Mouse (Mus musculus): ENCODE results near the gene Chrm3. TPM values are rescaled to one million over a fixed set of nuclear protein-coding genes. Genes with fewer than 3 reads are reported as not detected.

The Chrm3 gene
- total and polyA plus RNA-seq, 3 experiments = 0.47 to 1.2 (median 0.89) TPM

DNA sequence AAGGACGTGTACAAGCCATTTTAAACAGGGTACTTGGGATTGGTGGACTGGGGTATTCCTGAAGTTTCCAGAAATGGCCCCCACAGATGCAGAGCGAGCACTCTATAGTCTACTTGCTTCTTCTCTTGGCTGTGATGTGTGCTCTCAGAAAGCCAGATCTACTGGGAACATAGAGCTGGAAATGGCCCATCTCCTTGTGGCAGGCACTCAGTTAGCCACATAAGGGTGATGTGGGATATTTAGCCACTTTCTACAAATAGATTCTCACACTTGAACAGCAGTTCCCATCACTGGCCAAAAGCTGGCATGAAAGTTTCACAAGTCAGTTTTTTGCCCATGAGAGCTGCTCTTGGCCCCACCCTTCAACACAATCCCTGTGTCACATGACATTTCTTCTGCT lies 65.5 kb downstream of the Chrm3 start:
- DNase-seq = no peak
- TF ChIP-seq EP300 (IDR thresholded peaks at IDR 0.05; ENCODE audit: insufficient read depth, low read depth, low read length) = no peak
- TF ChIP-seq CTCF (IDR thresholded peaks at IDR 0.05) = no peak
- TF ChIP-seq POLR2A (IDR thresholded peaks at IDR 0.05; ENCODE audit: insufficient read depth, low read depth, low read length) = no peak
- intact Hi-C loops (cut with DNase I) = no loop called here
- Histone ChIP-seq H3K36me3 (ENCODE audit: control insufficient read depth, insufficient read depth, low read length) (no peaks in the 10 kb centered on the region), H3K4me3 (no peak overlapping the region), H3K27ac (no peak overlapping the region), H3K79me2 (replicated peaks; ENCODE audit: control insufficient read depth, insufficient read depth, low read length) (no peaks in the 10 kb centered on the region), H3K4me1 (ENCODE audit: control insufficient read depth, insufficient read depth, low read length) (no peaks in the 10 kb centered on the region), H3K27me3 (ENCODE audit: control insufficient read depth, insufficient read depth, low read length) (no peaks in the 10 kb centered on the region), H3K9ac (ENCODE audit: low read depth, low read length) (no peak overlapping the region)
- WGBS = 66% methylated on average over 2 of the region's 2 CpGs

DNA sequence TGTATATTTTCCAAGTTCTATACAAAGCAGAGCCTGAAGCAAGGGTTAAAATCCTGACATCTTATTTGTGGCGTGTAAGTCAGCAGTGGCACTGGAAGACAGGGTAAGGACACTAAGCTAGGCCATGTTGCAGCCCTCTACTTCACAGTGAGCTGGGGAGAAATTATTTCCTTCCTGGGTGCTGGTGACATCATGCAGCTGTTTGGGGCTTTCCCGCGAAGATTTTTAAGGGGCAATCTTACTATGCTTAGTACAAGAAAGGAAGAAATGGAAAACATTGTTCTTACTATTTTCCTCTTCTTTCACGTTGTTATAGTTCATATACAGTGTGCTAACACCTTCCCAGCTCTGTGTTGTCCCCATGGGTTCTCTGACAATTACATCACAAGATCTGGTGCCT lies 76.3 kb downstream of the Chrm3 start:
- WGBS = 66% methylated on average over 4 of the region's 4 CpGs
- Histone ChIP-seq H3K36me3 (ENCODE audit: control insufficient read depth, insufficient read depth, low read length) (no peaks in the 10 kb centered on the region), H3K9ac (ENCODE audit: low read depth, low read length) (no peak overlapping the region), H3K4me1 (ENCODE audit: control insufficient read depth, insufficient read depth, low read length) (no peaks in the 10 kb centered on the region), H3K27me3 (ENCODE audit: control insufficient read depth, insufficient read depth, low read length) (no peaks in the 10 kb centered on the region), H3K27ac (no peak overlapping the region), H3K79me2 (replicated peaks; ENCODE audit: control insufficient read depth, insufficient read depth, low read length) (no peaks in the 10 kb centered on the region), H3K4me3 (no peak overlapping the region)
- no peak for TF ChIP-seq CTCF (IDR thresholded peaks at IDR 0.05)
- intact Hi-C loops (cut with DNase I) = no loop called here
- DNase-seq = no peak

DNA sequence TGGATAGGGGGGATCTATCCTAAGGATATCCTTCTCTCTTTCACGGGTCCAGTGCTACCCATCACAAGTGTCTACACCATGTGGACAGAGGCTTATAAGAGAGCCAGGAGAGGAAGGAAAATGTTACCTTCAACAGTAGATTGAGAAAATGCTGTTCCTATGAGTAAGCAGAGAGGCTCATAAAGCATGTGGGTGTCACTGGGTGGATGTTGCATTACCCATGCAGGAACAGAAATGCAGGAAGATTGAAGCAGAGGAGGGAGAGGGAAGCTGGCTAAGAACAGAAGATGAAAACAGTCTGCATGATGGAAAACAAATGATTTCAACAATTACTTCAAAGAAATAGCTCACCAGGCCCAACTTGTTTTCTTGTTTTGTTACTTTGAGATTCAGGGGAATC lies 85.7 kb downstream of the Chrm3 start:
- WGBS = 55% methylated on average over 1 of the region's 1 CpGs
- DNase-seq = no peak
- no peaks in the 10 kb centered on the region for H3K4me1 ChIP-seq (ENCODE audit: control insufficient read depth, insufficient read depth, low read length)
- H3K4me3 ChIP-seq = no peak overlapping the region
- TF ChIP-seq POLR2A (IDR thresholded peaks at IDR 0.05; ENCODE audit: insufficient read depth, low read depth, low read length) (no peak), CTCF (IDR thresholded peaks at IDR 0.05) (no peak), EP300 (IDR thresholded peaks at IDR 0.05; ENCODE audit: insufficient read depth, low read depth, low read length) (no peak)
- H3K36me3 ChIP-seq (ENCODE audit: control insufficient read depth, insufficient read depth, low read length) = no peaks in the 10 kb centered on the region
- H3K27ac ChIP-seq = no peak overlapping the region
- H3K27me3 ChIP-seq (ENCODE audit: control insufficient read depth, insufficient read depth, low read length) = no peaks in the 10 kb centered on the region
- no peaks in the 10 kb centered on the region for H3K79me2 ChIP-seq (replicated peaks; ENCODE audit: control insufficient read depth, insufficient read depth, low read length)
- H3K9ac ChIP-seq (ENCODE audit: low read depth, low read length) = no peak overlapping the region
- intact Hi-C loops (cut with DNase I) = no loop called here

DNA sequence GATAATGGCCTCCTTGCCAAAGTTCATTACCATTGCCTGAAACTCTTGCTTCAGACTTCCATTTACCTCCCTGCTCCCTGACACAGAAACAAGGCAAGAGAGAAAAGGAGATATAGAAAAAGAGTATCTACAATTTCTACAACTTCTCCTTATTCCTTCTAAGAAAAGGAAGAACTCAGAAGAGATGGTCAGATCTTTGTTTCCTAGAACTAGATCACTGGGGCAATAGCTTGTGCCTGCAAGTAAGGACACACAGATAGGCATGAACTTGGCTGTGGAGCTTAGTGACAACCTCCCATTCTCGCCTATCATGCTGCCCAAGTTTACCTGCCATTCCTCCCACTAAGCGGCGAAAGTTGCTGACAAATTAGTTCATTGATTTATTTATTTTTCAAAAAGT lies 96.9 kb downstream of the Chrm3 start:
- no peak overlapping the region for H3K27ac ChIP-seq
- H3K36me3 ChIP-seq (ENCODE audit: control insufficient read depth, insufficient read depth, low read length) = no peaks in the 10 kb centered on the region
- DNase-seq = no peak
- 86% methylated on average over 3 of the region's 3 CpGs for whole genome bisulfite sequencing
- H3K4me1 ChIP-seq (ENCODE audit: control insufficient read depth, insufficient read depth, low read length) = no peaks in the 10 kb centered on the region
- no peak overlapping the region for H3K4me3 ChIP-seq
- no peaks in the 10 kb centered on the region for H3K27me3 ChIP-seq (ENCODE audit: control insufficient read depth, insufficient read depth, low read length)
- TF ChIP-seq CTCF (IDR thresholded peaks at IDR 0.05) = no peak
- H3K9ac ChIP-seq (ENCODE audit: low read depth, low read length) = no peak overlapping the region
- intact Hi-C loops (cut with DNase I) = no loop called here
- no peaks in the 10 kb centered on the region for H3K79me2 ChIP-seq (replicated peaks; ENCODE audit: control insufficient read depth, insufficient read depth, low read length)

DNA sequence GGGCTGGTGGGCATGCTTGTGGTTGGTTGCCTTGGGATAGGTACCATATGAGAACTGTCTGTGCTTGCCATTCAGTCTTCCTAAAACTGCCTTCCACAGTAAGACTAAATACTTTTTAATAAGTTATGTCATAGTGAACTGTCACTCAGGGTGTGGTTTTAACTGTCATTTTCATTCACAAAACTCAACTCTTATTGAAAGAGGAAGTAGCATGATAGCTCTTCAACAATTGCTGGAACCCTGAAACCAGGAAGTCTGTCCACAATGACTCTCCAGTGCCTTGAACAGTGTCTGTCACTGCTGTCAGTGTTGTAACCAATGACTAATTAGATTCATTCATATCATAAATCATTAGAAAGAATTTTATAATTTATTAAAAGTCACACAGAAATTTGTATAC lies 107.6 kb downstream of the Chrm3 start:
- H3K27me3 ChIP-seq (ENCODE audit: control insufficient read depth, insufficient read depth, low read length) = no peaks in the 10 kb centered on the region
- intact Hi-C loops (cut with DNase I) = no loop called here
- H3K4me1 ChIP-seq (ENCODE audit: control insufficient read depth, insufficient read depth, low read length) = no peaks in the 10 kb centered on the region; the same call in 1 of the 2 replicates
- no peak overlapping the region for H3K4me3 ChIP-seq
- H3K27ac ChIP-seq = no peak overlapping the region
- no peaks in the 10 kb centered on the region for H3K79me2 ChIP-seq (replicated peaks; ENCODE audit: control insufficient read depth, insufficient read depth, low read length)
- H3K9ac ChIP-seq (ENCODE audit: low read depth, low read length) = no peak overlapping the region
- H3K36me3 ChIP-seq (ENCODE audit: control insufficient read depth, insufficient read depth, low read length) = no peaks in the 10 kb centered on the region
- no peak for DNase-seq
- no peak for TF ChIP-seq EP300 (IDR thresholded peaks at IDR 0.05; ENCODE audit: insufficient read depth, low read depth, low read length)
- TF ChIP-seq POLR2A (IDR thresholded peaks at IDR 0.05; ENCODE audit: insufficient read depth, low read depth, low read length) = no peak
- TF ChIP-seq CTCF (IDR thresholded peaks at IDR 0.05) = no peak

DNA sequence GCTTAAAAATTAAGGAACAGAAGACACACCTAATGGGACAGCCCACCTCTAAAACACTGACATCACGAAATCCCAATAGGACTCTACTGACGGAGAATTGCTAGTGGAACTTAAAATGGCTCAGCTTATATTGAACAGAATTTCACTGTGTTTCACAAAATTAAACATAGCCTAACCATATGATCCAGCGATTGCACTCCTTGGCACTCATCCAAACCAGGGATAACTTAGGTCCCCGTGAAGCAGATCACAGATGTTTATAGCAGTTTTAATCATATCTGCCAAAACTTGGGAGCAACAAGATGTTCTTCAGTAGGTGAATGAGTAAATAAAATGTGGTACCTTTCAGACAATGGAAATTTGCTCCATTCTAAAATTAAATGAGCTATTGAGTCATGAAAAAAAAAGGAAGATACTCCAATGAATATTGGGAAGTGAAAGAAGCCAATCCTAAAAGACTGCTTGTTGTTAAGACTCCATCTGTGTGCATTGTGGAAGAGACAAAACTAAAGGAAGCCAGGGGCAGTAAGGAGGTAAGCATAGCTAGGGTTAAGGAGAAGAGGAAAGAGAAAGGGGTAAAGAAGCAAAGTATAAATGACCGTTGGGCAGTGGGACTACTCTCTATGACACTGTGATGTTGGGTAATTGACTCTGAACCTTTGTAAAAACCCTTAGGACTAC lies 109.0 kb downstream of the Chrm3 start:
- Histone ChIP-seq H3K27me3 (ENCODE audit: control insufficient read depth, insufficient read depth, low read length) (no peaks in the 10 kb centered on the region), H3K4me3 (no peak overlapping the region), H3K79me2 (replicated peaks; ENCODE audit: control insufficient read depth, insufficient read depth, low read length) (no peaks in the 10 kb centered on the region), H3K36me3 (ENCODE audit: control insufficient read depth, insufficient read depth, low read length) (no peaks in the 10 kb centered on the region), H3K9ac (ENCODE audit: low read depth, low read length) (no peak overlapping the region), H3K4me1 (ENCODE audit: control insufficient read depth, insufficient read depth, low read length) (no peaks in the 10 kb centered on the region; the same call in 1 of the 2 replicates), H3K27ac (no peak overlapping the region)
- DNase-seq = no peak
- WGBS = 68% methylated on average over 5 of the region's 5 CpGs
- intact Hi-C loops (cut with DNase I) = no loop called here
- no peak for TF ChIP-seq POLR2A (IDR thresholded peaks at IDR 0.05; ENCODE audit: insufficient read depth, low read depth, low read length)
- no peak for TF ChIP-seq EP300 (IDR thresholded peaks at IDR 0.05; ENCODE audit: insufficient read depth, low read depth, low read length)
- no peak for TF ChIP-seq CTCF (IDR thresholded peaks at IDR 0.05)
